Mouse (Mus musculus) 3134 (cell line): ENCODE results near the gene Snhg11.

Experiments
- DNase-seq: peaks from one replicate; pipeline ENCODE4 v3.0.0-alpha.2; 2011; ENCODE audit warnings: low spot score; ENCODE audit not compliant: insufficient read length; ENCODE audit errors: extremely low read depth

The Snhg11 gene

GRCm38 (mm10) chr2:158368313-158368712 lies 7.1 kb upstream of the Snhg11 start:
- DNase-seq, result no peak

- DNase-seq, result peak; percentile 42
Observed at GRCm38 (mm10) chr2:158369474-158370172, 5.8 kb upstream of the Snhg11 start.

DNA sequence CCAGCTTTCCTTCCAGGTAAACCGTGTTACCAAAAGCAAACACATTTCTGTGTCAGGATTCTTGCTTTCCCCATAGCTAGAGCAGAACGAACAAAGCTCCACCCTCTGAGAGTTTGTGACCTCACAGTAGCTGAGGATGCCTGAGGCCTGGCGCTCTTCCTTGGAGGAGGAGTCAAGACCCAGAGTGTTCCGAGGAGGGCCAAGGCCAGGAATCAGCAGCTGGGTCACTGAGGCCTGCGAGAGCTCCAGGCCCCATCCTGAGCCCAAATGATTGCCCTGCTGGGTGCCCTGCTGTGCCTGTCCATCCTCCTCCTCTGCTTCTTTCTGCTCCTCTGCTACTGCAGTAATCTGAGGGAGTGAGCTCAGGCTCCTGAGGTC lies 5.3 kb upstream of the Snhg11 start:
- DNase-seq, result peak; percentile 68

DNA sequence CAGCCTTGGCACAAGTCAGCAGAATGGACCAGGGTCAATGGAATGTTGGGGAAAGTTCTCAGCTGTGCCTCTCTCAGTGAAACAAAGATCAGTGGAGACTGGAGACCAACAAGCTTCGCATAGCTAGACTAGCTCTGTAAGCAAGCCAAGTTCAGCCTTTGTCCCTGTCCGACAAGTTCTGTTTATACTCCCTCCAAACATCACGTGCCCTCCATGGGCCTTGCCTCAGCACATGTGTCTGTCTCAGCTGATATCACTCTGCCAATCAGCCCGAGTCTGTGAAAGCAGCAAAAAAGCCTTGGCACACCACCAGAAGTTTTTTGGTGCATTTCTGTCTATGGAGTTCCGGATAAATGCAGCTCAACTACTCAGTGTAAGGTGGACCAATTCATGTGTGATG lies 2.4 kb upstream of the Snhg11 start:
- no peak for DNase-seq

DNA sequence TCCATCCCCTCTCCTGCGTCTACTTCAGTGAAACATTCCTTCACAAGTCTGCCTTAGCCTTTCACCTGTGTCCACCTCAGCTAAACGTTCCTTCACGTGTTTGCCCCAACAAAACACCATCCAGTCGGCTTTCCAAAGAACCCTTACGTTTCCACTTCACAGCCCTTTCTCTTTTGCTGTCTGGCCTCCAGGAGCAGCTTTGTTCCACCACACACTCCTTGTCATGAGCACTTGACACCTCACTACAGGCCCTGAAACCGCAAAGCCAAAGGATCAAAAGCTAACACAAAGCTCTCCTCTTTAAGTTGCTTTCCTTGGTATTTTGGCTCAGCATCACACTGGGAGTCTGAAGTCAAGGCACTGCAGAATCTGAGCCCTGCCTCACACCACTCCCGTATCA lies 1.9 kb upstream of the Snhg11 start:
- DNase-seq, result no peak

GRCm38 (mm10) chr2:158376123-158376687 lies 767 bp downstream of the Snhg11 start:
- no peak for DNase-seq

DNA sequence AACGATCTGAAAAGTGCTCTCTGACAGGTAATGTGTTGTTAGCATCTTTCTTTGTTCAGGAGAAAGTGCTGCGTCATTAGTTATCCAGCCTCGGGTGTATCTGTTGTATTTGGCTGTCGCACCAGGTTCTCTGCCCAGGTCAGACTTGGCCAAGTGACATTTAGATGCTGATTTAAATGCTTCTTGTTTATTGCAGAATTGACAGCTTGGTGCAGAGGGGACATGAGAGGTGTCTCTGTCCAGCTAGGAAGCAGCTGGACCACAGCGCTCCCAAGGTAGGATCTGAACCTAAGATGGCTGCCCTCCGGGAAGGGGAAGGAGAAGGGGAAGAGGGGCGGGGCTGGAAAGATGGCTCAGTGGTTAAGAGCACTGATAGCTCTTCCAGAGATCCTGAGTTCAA lies 1.4 kb downstream of the Snhg11 start:
- DNase-seq, result no peak

DNA sequence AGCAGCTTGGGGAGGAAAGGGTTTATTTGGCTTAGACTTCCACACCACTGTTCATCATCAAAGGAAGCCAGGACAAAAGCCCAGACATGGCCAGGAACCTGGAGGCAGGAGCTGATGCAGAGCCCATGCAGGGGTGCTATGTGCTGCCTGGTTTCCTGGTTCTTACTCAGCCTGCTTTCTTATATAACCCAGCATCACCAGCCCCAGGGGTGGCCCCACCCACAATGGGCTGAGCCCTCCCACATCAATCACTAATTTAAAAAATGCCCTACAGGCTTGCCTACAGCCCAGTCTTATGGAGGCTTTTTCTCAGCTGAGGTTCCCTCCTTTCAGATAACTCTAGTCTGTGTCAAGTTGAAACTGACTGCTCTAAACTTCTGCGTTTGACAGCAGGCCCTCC lies 2.4 kb downstream of the Snhg11 start:
- no peak for DNase-seq

DNA sequence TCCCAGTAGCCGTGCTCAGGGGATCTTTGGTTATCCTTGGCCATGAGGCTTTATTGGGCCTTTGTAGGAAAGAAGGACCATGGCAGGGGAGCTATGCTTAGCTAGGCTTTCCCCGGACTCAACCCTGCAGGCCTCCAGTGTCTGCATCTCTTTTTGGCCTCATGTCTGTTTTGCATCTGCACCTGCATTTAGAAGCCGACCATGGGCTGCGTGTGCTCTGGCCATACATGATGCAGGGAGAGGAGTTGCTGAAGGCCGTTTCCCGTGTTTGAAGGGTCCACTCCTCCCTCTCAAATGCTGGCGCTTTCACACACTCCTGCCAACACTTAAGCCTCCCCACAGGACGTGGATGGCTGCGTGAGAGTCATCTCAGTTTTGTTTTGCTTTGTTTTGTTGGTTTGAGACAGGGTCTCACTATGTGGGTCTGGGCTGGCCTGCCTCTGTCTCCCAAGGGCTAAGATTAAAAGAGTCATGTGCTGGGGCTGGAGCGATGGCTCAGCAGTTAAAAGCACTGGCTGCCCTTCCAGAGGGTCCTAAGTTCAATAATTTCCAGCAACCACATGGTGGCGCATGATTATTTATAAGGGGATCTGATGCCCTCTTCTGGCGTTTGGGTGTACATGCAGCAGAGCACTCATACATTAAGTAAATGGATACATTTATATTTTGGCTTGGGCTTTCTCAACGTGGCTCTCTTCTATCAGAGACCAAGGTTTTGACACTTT lies 4.1 kb downstream of the Snhg11 start:
- peak; percentile 54 for DNase-seq

- DNase-seq, result no peak
Observed at GRCm38 (mm10) chr2:158386072-158386471, 10.6 kb downstream of the Snhg11 start.

DNA sequence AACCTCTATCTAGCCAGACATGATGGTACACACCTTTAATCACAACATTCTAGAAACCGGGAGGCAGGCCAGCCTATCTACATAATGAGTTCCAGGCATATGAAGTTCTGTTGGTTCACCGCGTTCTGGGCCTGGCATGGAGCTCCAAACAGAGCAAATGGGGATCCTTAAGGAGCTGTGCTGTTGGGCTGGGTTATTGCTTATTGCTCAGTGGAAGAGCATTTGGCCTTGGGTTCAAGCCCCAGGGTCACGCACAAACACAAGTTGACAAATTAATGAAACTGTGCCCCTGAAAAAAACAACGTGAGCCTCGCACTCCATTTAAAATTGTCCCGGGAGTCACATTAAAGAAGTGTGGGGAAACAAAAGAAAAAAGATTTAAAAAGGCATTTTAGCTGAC lies 14.0 kb downstream of the Snhg11 start:
- DNase-seq, result no peak

- DNase-seq, result no peak
Observed at GRCm38 (mm10) chr2:158396369-158396768, 20.9 kb downstream of the Snhg11 start.

DNA sequence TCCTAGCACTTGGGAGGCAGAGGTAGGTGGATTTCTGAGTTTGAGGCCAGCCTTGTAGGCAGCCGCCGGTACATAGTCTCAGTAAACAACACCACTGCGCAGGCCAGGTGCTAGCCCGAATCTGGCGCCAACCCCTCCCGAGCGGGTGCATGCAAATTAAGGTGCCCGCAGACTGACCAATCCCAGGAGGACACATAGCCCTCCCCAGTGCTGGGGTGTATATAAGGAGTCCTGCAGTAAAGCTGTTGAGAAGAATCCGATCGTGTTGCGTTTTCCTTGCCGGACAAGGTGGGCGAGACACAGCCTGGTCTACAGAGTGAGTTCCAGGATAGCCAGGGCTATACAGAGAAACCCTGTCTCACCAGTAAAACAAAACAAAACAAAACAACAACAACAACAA lies 21.7 kb downstream of the Snhg11 start:
- DNase-seq, result peak; percentile 43

GRCm38 (mm10) chr2:158402915-158403314 lies 27.5 kb downstream of the Snhg11 start:
- DNase-seq, result no peak

DNA sequence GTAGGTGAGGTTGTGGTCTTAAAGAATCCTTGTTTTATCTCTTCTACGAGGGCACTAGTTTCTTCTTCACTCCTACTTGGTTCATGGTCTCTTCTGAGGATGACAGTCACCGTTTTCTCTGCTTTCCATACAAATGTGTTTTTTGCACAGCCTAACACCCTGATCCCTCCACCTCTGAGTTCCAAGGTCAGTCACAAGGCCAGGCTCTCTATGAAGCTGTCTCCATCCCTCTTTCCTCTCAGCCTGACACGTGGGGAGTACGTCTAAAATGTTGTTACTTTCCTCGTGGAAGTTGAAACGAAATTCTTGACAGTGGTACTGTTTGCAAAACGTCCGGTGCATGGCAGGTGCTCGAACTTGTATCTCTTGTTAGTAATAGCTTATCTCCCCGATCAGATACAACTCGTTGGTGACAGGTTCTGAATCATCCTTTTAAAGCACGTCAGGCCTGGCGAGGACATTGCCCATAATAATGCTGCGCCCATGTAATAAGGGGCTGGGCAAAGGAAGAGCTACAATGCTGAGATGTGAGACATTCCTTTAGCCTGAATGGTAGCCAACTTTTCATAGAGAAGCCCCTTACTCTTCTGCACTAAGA lies 33.7 kb downstream of the Snhg11 start:
- DNase-seq, result no peak

- peak; percentile 98 for DNase-seq
Observed at GRCm38 (mm10) chr2:158409595-158410021, 34.2 kb downstream of the Snhg11 start, which contains the start of gene Ralgapb. Gene Ralgapb (plus strand): TSS chr2:158409848.

GRCm38 (mm10) chr2:158410022-158411014 lies 34.9 kb downstream of the Snhg11 start:
- peak; percentile 71 for DNase-seq

DNA sequence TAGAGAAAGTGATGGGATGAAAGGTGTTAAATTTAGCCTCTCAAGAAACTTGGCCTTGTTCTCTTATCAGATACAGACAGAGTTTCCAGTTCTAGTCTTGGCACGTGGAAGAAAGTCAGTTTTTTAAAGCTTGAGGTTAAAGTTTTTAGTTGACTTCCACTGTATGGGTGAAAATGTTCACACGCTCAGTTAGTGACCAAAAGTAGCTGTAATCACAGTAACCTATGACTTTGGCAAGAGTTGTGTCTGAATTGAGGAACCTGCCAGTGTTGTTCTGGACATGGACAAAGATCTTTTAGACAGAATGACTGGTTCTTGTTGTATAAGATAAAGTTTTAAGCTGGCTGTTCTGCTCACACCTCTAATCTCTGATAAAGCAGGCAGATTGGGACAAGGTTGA lies 37.8 kb downstream of the Snhg11 start:
- no peak for DNase-seq

- DNase-seq, result no peak
Observed at GRCm38 (mm10) chr2:158415826-158416225, 40.4 kb downstream of the Snhg11 start.

GRCm38 (mm10) chr2:158418663-158419062 lies 43.2 kb downstream of the Snhg11 start:
- DNase-seq, result no peak
